Mouse (Mus musculus) liver, postnatal 0 days (tissue): ENCODE measurements around the gene Tsnaxip1. TPM values are rescaled to one million over a fixed set of nuclear protein-coding genes. Genes with fewer than 3 reads are reported as not detected.

ENCODE experiments used
- ATAC-seq: fragments of 200-750 bp; cut with Nextera tagmentation; 2 replicates; pipeline ENCODE4 v1.8.0; 2017; ENCODE audit warnings: mild to moderate bottlenecking, moderate library complexity
- DNase-seq: peaks from one replicate; pipeline ENCODE4 v3.0.0-alpha.2; 2016
- H3K27ac ChIP-seq: fragments of 300-500 bp; sonication (generic); 2 replicates; pipeline ENCODE4 v1.5.1; 2014; ENCODE audit warnings: antibody characterized with exemption, moderate library complexity, mild to moderate bottlenecking, low read depth
- H3K27me3 ChIP-seq: fragments of 300-500 bp; sonication (generic); 2 replicates; pipeline ENCODE4 v1.6.1; 2014; ENCODE audit warnings: low read length, control low read depth, mixed read lengths; ENCODE audit not compliant: insufficient read depth
- H3K36me3 ChIP-seq: fragments of 300-500 bp; sonication (generic); replicated peaks from 2 replicates; pipeline ENCODE4 v1.6.1; 2014; ENCODE audit warnings: mild to moderate bottlenecking, control low read depth, low read length, moderate library complexity, mixed read lengths; ENCODE audit not compliant: insufficient read depth
- H3K4me1 ChIP-seq: fragments of 300-500 bp; sonication (generic); 2 replicates; pipeline ENCODE4 v1.6.1; 2014; ENCODE audit warnings: antibody characterized with exemption, mild to moderate bottlenecking, control low read depth; ENCODE audit not compliant: insufficient read depth
- H3K4me2 ChIP-seq: fragments of 300-500 bp; sonication (generic); 2 replicates; pipeline ENCODE4 v1.6.1; 2014; ENCODE audit warnings: low read depth, mild to moderate bottlenecking, low read length, moderate library complexity, mixed read lengths
- H3K4me3 ChIP-seq: fragments of 300-500 bp; sonication (generic); 2 replicates; pipeline ENCODE4 v1.5.1; 2014; ENCODE audit warnings: low read depth, low read length
- H3K9ac ChIP-seq: fragments of 300-500 bp; sonication (generic); replicated peaks from 2 replicates; pipeline ENCODE4 v1.6.1; 2014; ENCODE audit warnings: mild to moderate bottlenecking, moderate library complexity
- H3K9me3 ChIP-seq: fragments of 300-500 bp; sonication (generic); 2 replicates; pipeline ENCODE4 v1.6.1; 2016; ENCODE audit warnings: mild to moderate bottlenecking, control low read depth, low read length, mixed read lengths
- CTCF ChIP-seq: sonication (generic); IDR thresholded peaks from 2 replicates; pipeline ENCODE4 v1.5.1; 2016; ENCODE audit warnings: antibody characterized with exemption, low read depth
- EP300 ChIP-seq: IDR thresholded peaks from 2 replicates; pipeline ENCODE4 v1.6.1; 2016; ENCODE audit warnings: antibody characterized with exemption, low read depth, mild to moderate bottlenecking
- WGBS: fragments of 180-500 bp; shearing (Covaris S2); extraction: QIAGEN DNeasy Blood & Tissue Kit; methylation state at CpG from one replicate; pipeline ENCODE4 v1.1.7; 2014; ENCODE audit not compliant: insufficient replicate concordance; 5-methylcytosine and 5-hydroxymethylcytosine counted together
- polyA plus RNA-seq: library from polyadenylated mRNA; unstranded; fragments of >200 nt; fragmentation: Nextera tagmentation; extraction: Ambion mirVana; gene quantifications from 2 replicates; pipeline ENCODE4 v1.2.1, GENCODE M21; 2015

Tsnaxip1 gene
- polyA plus RNA-seq, result not detected in 2 replicates

- peak; percentile 95 for DNase-seq
- peak; percentile 95 for ATAC-seq
- H3K4me2 ChIP-seq, result peak within 1 kb of the TSS; percentile 80
- peak within 1 kb of the TSS; percentile 97 for H3K27ac ChIP-seq
- H3K9ac ChIP-seq, result peak within 1 kb of the TSS; percentile 97
- under 1% methylated on average over 52 of the region's 52 CpGs for WGBS
- no peaks in the 10 kb centered on the region for H3K27me3 ChIP-seq
- peaks cover 13% of the 10 kb centered on the region for H3K4me1 ChIP-seq
- H3K4me3 ChIP-seq, result peak within 1 kb of the TSS; percentile 98
- TF ChIP-seq CTCF, result no peak
- TF ChIP-seq EP300, result peak; percentile 76
- H3K36me3 ChIP-seq, result peaks cover 30% of the 10 kb centered on the region
- H3K9me3 ChIP-seq, result no peaks in the 10 kb centered on the region
These were observed at the start of gene Tsnaxip1, which contains the start of gene Ranbp10 for GRCm38 (mm10) chr8:105826861-105827848. Gene Tsnaxip1, plus strand, starts transcription at chr8:105827731. Gene Ranbp10, minus strand, starts transcription at chr8:105827350.

- no peak overlapping the region for H3K27ac ChIP-seq
These were observed 49.7 kb upstream of the Tsnaxip1 start for GRCm38 (mm10) chr8:105777833-105778232.

GRCm38 (mm10) chr8:105780298-105780697, 47.2 kb upstream of the Tsnaxip1 start:
- H3K36me3 ChIP-seq, result peaks cover 90% of the 10 kb centered on the region
- 61% methylated on average over 5 of the region's 5 CpGs for whole genome bisulfite sequencing

More at GRCm38 (mm10) chr8:105777833-105778232, 49.7 kb upstream of the Tsnaxip1 start:
- Histone ChIP-seq H3K27me3 (no peaks in the 10 kb centered on the region), H3K4me2 (no peak overlapping the region), H3K4me1 (no peaks in the 10 kb centered on the region), H3K36me3 (peaks cover 94% of the 10 kb centered on the region), H3K9ac (no peak overlapping the region), H3K4me3 (no peak overlapping the region), H3K9me3 (no peaks in the 10 kb centered on the region)
- no peak for ATAC-seq
- 57% methylated on average over 2 of the region's 2 CpGs for WGBS
- TF ChIP-seq EP300 (no peak), CTCF (no peak)
- DNase-seq, result no peak

GRCm38 (mm10) chr8:105788241-105788640, 39.3 kb upstream of the Tsnaxip1 start:
- Histone ChIP-seq H3K4me1 (peaks cover 3% of the 10 kb centered on the region; the same call in 1 of the 2 replicates), H3K9ac (no peak overlapping the region), H3K9me3 (no peaks in the 10 kb centered on the region), H3K27me3 (no peaks in the 10 kb centered on the region), H3K4me2 (no peak overlapping the region), H3K4me3 (no peak overlapping the region), H3K27ac (no peak overlapping the region), H3K36me3 (peaks cover 75% of the 10 kb centered on the region)
- peak; percentile 82 for DNase-seq
- WGBS, result 94% methylated on average over 2 of the region's 2 CpGs
- peak; percentile 60 for ATAC-seq
- TF ChIP-seq CTCF, result peak; percentile 85
- TF ChIP-seq EP300, result no peak

More at GRCm38 (mm10) chr8:105780298-105780697, 47.2 kb upstream of the Tsnaxip1 start:
- DNase-seq (no peak), ATAC-seq (no peak)
- Histone ChIP-seq H3K4me2 (no peak overlapping the region), H3K9ac (no peak overlapping the region), H3K4me3 (no peak overlapping the region), H3K4me1 (no peaks in the 10 kb centered on the region), H3K27ac (no peak overlapping the region), H3K9me3 (no peaks in the 10 kb centered on the region), H3K27me3 (no peaks in the 10 kb centered on the region)
- TF ChIP-seq CTCF (no peak), EP300 (no peak)

- DNase-seq (no peak), ATAC-seq (no peak)
- Histone ChIP-seq H3K9me3 (no peaks in the 10 kb centered on the region), H3K27me3 (no peaks in the 10 kb centered on the region), H3K9ac (no peak overlapping the region), H3K27ac (no peak overlapping the region), H3K4me3 (no peak overlapping the region), H3K4me1 (peaks cover 7% of the 10 kb centered on the region; the same call in 1 of the 2 replicates), H3K4me2 (no peak overlapping the region), H3K36me3 (peaks cover 76% of the 10 kb centered on the region)
- WGBS, result 29% methylated on average over 4 of the region's 4 CpGs
- TF ChIP-seq CTCF (no peak), EP300 (no peak)
These were observed 38.6 kb upstream of the Tsnaxip1 start for GRCm38 (mm10) chr8:105788927-105789326.

- H3K9ac ChIP-seq, result no peak overlapping the region
- H3K9me3 ChIP-seq, result no peaks in the 10 kb centered on the region
- ATAC-seq, result no peak
- peaks cover 73% of the 10 kb centered on the region for H3K36me3 ChIP-seq
- H3K27me3 ChIP-seq, result no peaks in the 10 kb centered on the region
- DNase-seq, result no peak
- H3K4me2 ChIP-seq, result no peak overlapping the region
- peaks cover 11% of the 10 kb centered on the region; the same call in 1 of the 2 replicates for H3K4me1 ChIP-seq
- TF ChIP-seq CTCF (no peak), EP300 (no peak)
- no peak overlapping the region for H3K4me3 ChIP-seq
- H3K27ac ChIP-seq, result no peak overlapping the region
These were observed 37.9 kb upstream of the Tsnaxip1 start for GRCm38 (mm10) chr8:105789626-105790025.
